Mouse (Mus musculus) cerebellum, postnatal 36 days (tissue): ENCODE measurements around the gene Calhm6.

Experiments
- DNase-seq, 2 experiments: peaks; one replicate each; pipeline ENCODE4 v3.0.0; 2021 to 2022; ENCODE audit warnings: mixed read lengths in 2 of 2

The Calhm6 gene

GRCm38 (mm10) chr10:34127392-34128378, at the start of gene Calhm6:
TSS of gene Calhm6 (minus strand) at chr10:34127984.
- DNase-seq, result no peak

- DNase-seq, result no peak
Measured at GRCm38 (mm10) chr10:34175870-34176606, 48.3 kb upstream of the Calhm6 start.

- DNase-seq, result no peak
Measured at GRCm38 (mm10) chr10:34172663-34173282, 45.0 kb upstream of the Calhm6 start.

GRCm38 (mm10) chr10:34171660-34172059, 43.9 kb upstream of the Calhm6 start:
- no peak for DNase-seq

GRCm38 (mm10) chr10:34171191-34171590, 43.4 kb upstream of the Calhm6 start:
- no peak for DNase-seq

GRCm38 (mm10) chr10:34166971-34167370, 39.2 kb upstream of the Calhm6 start:
- no peak for DNase-seq

GRCm38 (mm10) chr10:34155796-34156554, 28.2 kb upstream of the Calhm6 start:
- no peak for DNase-seq

GRCm38 (mm10) chr10:34151827-34152226, 24.0 kb upstream of the Calhm6 start:
- no peak for DNase-seq

- no peak for DNase-seq
Measured at GRCm38 (mm10) chr10:34150454-34150853, 22.7 kb upstream of the Calhm6 start.

- no peak for DNase-seq
Measured at GRCm38 (mm10) chr10:34149772-34150171, 22.0 kb upstream of the Calhm6 start.

- DNase-seq, result no peak
Measured at GRCm38 (mm10) chr10:34141693-34142092, 13.9 kb upstream of the Calhm6 start.

GRCm38 (mm10) chr10:34139768-34140167, 12.0 kb upstream of the Calhm6 start:
- no peak for DNase-seq

GRCm38 (mm10) chr10:34138027-34138426, 10.2 kb upstream of the Calhm6 start:
- DNase-seq, result no peak

- DNase-seq, result no peak
Measured at GRCm38 (mm10) chr10:34136432-34136831, 8.6 kb upstream of the Calhm6 start.

GRCm38 (mm10) chr10:34131356-34131755, 3.6 kb upstream of the Calhm6 start:
- no peak for DNase-seq

- DNase-seq, result no peak
Measured at GRCm38 (mm10) chr10:34128391-34128790, 607 bp upstream of the Calhm6 start.

- DNase-seq, result no peak
Measured at GRCm38 (mm10) chr10:34118421-34118820, 9.4 kb downstream of the Calhm6 start.

GRCm38 (mm10) chr10:34117770-34118169, 10.0 kb downstream of the Calhm6 start:
- DNase-seq, result no peak

GRCm38 (mm10) chr10:34117131-34117530, 10.7 kb downstream of the Calhm6 start:
- DNase-seq, result no peak

GRCm38 (mm10) chr10:34111964-34112738, 15.6 kb downstream of the Calhm6 start:
- no peak for DNase-seq

GRCm38 (mm10) chr10:34110863-34111465, 16.8 kb downstream of the Calhm6 start:
- no peak for DNase-seq
